Mouse (Mus musculus) E14TG2a.4 (cell line): ENCODE data around the gene Olfr49.
"Not testable (repeated sequence)": the region's sequence is repeated elsewhere in the genome, so short reads cannot be mapped to it uniquely, and the experiment has no call there.

Source experiments
- CTCF ChIP-seq: conservative IDR thresholded peaks from 2 replicates; pipeline ENCODE4 v1.5.1; 2014; ENCODE audit warnings: low read length
- NANOG ChIP-seq: IDR thresholded peaks from 2 replicates; pipeline ENCODE4 v1.6.1; 2014; ENCODE audit warnings: borderline replicate concordance, low read length, mixed read lengths
- POU5F1 ChIP-seq: IDR thresholded peaks from 2 replicates; pipeline ENCODE4 v1.6.1; 2014; ENCODE audit warnings: low read length, borderline replicate concordance

GRCm38 (mm10) chr14:54229849-54230248 lies 54.9 kb downstream of the Olfr49 start:
- TF ChIP-seq CTCF, NANOG, POU5F1: not testable (repeated sequence)
